Mouse (Mus musculus) left cerebral cortex, postnatal 14 days (tissue): Measurements from ENCODE around the gene Cir1. TPM values are rescaled to one million over a fixed set of nuclear protein-coding genes. Genes with fewer than 3 reads are reported as not detected.

Experiments
- DNase-seq, 2 experiments: peaks; one replicate each; pipeline ENCODE4 v3.0.0; 2021 to 2022; ENCODE audit warnings: low spot score in 2 of 2, mixed read lengths in 1 of 2
- intact Hi-C: fragments of 180-260 bp; cut with DNase I; formaldehyde crosslinking; loops from one replicate; pipeline ENCODE4 v1.15.1; 2025
- long read RNA-seq, 2 experiments: library from polyadenylated mRNA; stranded (forward); transcript quantifications; one replicate each; pipeline ENCODE4 v2.0.0; 2021
- total RNA-seq, 2 experiments: library from RNA; stranded (reverse); gene quantifications; 2 replicates each; pipeline ENCODE4 v1.2.3; 2021

The Cir1 gene
- total RNA-seq: 10 to 100 TPM; 23.0 to 23.6 TPM
- long read RNA-seq, experiment 1, partial matches to known transcripts: 1 of 21 reads
- long read RNA-seq, experiment 1, other reads (novel, unspliced or antisense): 20 of 21 reads
- long read RNA-seq, experiment 2, partial matches to known transcripts: 0 of 11 reads
- long read RNA-seq, experiment 2, other reads (novel, unspliced or antisense): 11 of 11 reads

GRCm38 (mm10) chr2:73312152-73313116 lies at the start of gene Cir1, which contains the start of gene Scrn3:
Gene Cir1, minus strand, starts transcription at chr2:73312701.
Gene Scrn3, plus strand, starts transcription at chr2:73312601.
- intact Hi-C loops: loop anchor here (5.0 kb wide), 1 partner anchor 75 kb away; the partner anchor contains the start of gene Gpr155
- peak; percentile 95 to 96 for DNase-seq

GRCm38 (mm10) chr2:73360536-73360935 lies 48.0 kb upstream of the Cir1 start:
- no peak for DNase-seq
- intact Hi-C loops: no loop called here

GRCm38 (mm10) chr2:73359941-73360340 lies 47.4 kb upstream of the Cir1 start:
- intact Hi-C loops: no loop called here
- no peak for DNase-seq

GRCm38 (mm10) chr2:73357004-73357403 lies 44.5 kb upstream of the Cir1 start:
- DNase-seq: no peak
- intact Hi-C loops: no loop called here

- DNase-seq: no peak
- intact Hi-C loops: no loop called here
Measured at GRCm38 (mm10) chr2:73351927-73352374, 39.5 kb upstream of the Cir1 start.

GRCm38 (mm10) chr2:73351496-73351895 lies 39.0 kb upstream of the Cir1 start:
- intact Hi-C loops: no loop called here
- no peak for DNase-seq

GRCm38 (mm10) chr2:73348221-73348620 lies 35.7 kb upstream of the Cir1 start:
- intact Hi-C loops: no loop called here
- no peak for DNase-seq

- no peak for DNase-seq
- intact Hi-C loops: no loop called here
Measured at GRCm38 (mm10) chr2:73347766-73348165, 35.3 kb upstream of the Cir1 start.

- DNase-seq: no peak
- intact Hi-C loops: no loop called here
Measured at GRCm38 (mm10) chr2:73347136-73347535, 34.6 kb upstream of the Cir1 start.

GRCm38 (mm10) chr2:73346345-73347086 lies 34.0 kb upstream of the Cir1 start:
- intact Hi-C loops: no loop called here
- peak; percentile 28 to 54 for DNase-seq

- no peak for DNase-seq
- intact Hi-C loops: no loop called here
Measured at GRCm38 (mm10) chr2:73345204-73345603, 32.7 kb upstream of the Cir1 start.

GRCm38 (mm10) chr2:73343701-73344100 lies 31.2 kb upstream of the Cir1 start:
- no peak for DNase-seq
- intact Hi-C loops: no loop called here

GRCm38 (mm10) chr2:73338415-73338814 lies 25.9 kb upstream of the Cir1 start:
- DNase-seq: no peak
- intact Hi-C loops: no loop called here

GRCm38 (mm10) chr2:73335949-73336348 lies 23.4 kb upstream of the Cir1 start:
- DNase-seq: no peak
- intact Hi-C loops: no loop called here

GRCm38 (mm10) chr2:73325871-73326270 lies 13.4 kb upstream of the Cir1 start:
- intact Hi-C loops: no loop called here
- DNase-seq: no peak

- intact Hi-C loops: no loop called here
- DNase-seq: no peak
Measured at GRCm38 (mm10) chr2:73322991-73323390, 10.5 kb upstream of the Cir1 start.

GRCm38 (mm10) chr2:73319218-73319617 lies 6.7 kb upstream of the Cir1 start:
- intact Hi-C loops: no loop called here
- no peak for DNase-seq

- DNase-seq: no peak
- intact Hi-C loops: no loop called here
Measured at GRCm38 (mm10) chr2:73317426-73317825, 4.9 kb upstream of the Cir1 start.

- intact Hi-C loops: loop anchor here (5.0 kb wide), 1 partner anchor 73 kb away; the partner anchor contains the start of gene Gpr155
- no peak for DNase-seq
Measured at GRCm38 (mm10) chr2:73314311-73314710, 1.8 kb upstream of the Cir1 start.

- peak in 1 of 2 experiments; percentile 17 for DNase-seq
- intact Hi-C loops: loop anchor here (5.0 kb wide), 1 partner anchor 74 kb away; the partner anchor contains the start of gene Gpr155
Measured at GRCm38 (mm10) chr2:73313117-73313501, 608 bp upstream of the Cir1 start.
